Mouse (Mus musculus) macrophage (primary cell): ENCODE measurements at regions not wholly inside any gene's neighbourhood (a gene's known extent, or its start where the extent isn't known, plus 50 kb on each side); places are given as distances from the start of the nearest gene placed in this dataset.
A peak's percentile ranks its signal among the peaks of the same experiment; 100 is the strongest.

Experiments
- H3K27ac ChIP-seq: fragments of 350-480 bp; formaldehyde crosslinking; 2 replicates; pipeline ENCODE4 v1.9.0; 2021
- H3K36me3 ChIP-seq: fragments of 350-480 bp; formaldehyde crosslinking; 2 replicates; pipeline ENCODE4 v1.9.0; 2021; ENCODE audit errors: inconsistent target
- H3K4me3 ChIP-seq: fragments of 350-480 bp; formaldehyde crosslinking; 2 replicates; pipeline ENCODE4 v1.9.0; 2021; ENCODE audit errors: inconsistent target
- H3K79me2 ChIP-seq: fragments of 350-480 bp; formaldehyde crosslinking; 2 replicates; pipeline ENCODE4 v1.9.0; 2021; ENCODE audit errors: inconsistent target
- WGBS: methylation state at CpG from one replicate; pipeline ENCODE4 v1.1.7; 2026; ENCODE audit warnings: inconsistent platforms; ENCODE audit not compliant: missing documents; 5-methylcytosine and 5-hydroxymethylcytosine counted together

GRCm38 (mm10) chr1:14589905-14590304 lies 1503.2 kb downstream of the 4930444P10Rik start:
- Histone ChIP-seq H3K27ac (no peak overlapping the region), H3K79me2 (no peaks in the 10 kb centered on the region), H3K36me3 (no peaks in the 10 kb centered on the region), H3K4me3 (no peak overlapping the region)
- 95% methylated on average over 5 of the region's 5 CpGs for WGBS

- Histone ChIP-seq H3K27ac (peak overlapping the region; percentile 75), H3K4me3 (no peak overlapping the region)
Observed at GRCm38 (mm10) chr1:14579376-14579775, 1513.7 kb downstream of the 4930444P10Rik start.

GRCm38 (mm10) chr1:14576263-14576662 lies 1516.9 kb downstream of the 4930444P10Rik start:
- H3K79me2 ChIP-seq, result no peaks in the 10 kb centered on the region
- no peak overlapping the region for H3K4me3 ChIP-seq
- no peaks in the 10 kb centered on the region for H3K36me3 ChIP-seq
- WGBS, result 100% methylated on average over 1 of the region's 1 CpGs
- no peak overlapping the region for H3K27ac ChIP-seq

More at GRCm38 (mm10) chr1:14579376-14579775, 1513.7 kb downstream of the 4930444P10Rik start:
- Histone ChIP-seq H3K36me3 (no peaks in the 10 kb centered on the region), H3K79me2 (no peaks in the 10 kb centered on the region)
- WGBS, result 0% methylated on average over 1 of the region's 1 CpGs

- Histone ChIP-seq H3K27ac (no peak overlapping the region), H3K36me3 (no peaks in the 10 kb centered on the region), H3K79me2 (no peaks in the 10 kb centered on the region), H3K4me3 (no peak overlapping the region)
- 48% methylated on average over 5 of the region's 5 CpGs for WGBS
Observed at GRCm38 (mm10) chr1:14570562-14570981, 1522.6 kb downstream of the 4930444P10Rik start.

- no peaks in the 10 kb centered on the region for H3K79me2 ChIP-seq
- 92% methylated on average over 3 of the region's 3 CpGs for WGBS
- no peak overlapping the region for H3K4me3 ChIP-seq
- H3K36me3 ChIP-seq, result no peaks in the 10 kb centered on the region
- H3K27ac ChIP-seq, result no peak overlapping the region
Observed at GRCm38 (mm10) chr1:14570113-14570512, 1523.0 kb downstream of the 4930444P10Rik start.

GRCm38 (mm10) chr1:14567006-14567405 lies 1526.1 kb downstream of the 4930444P10Rik start:
- Histone ChIP-seq H3K27ac (no peak overlapping the region), H3K36me3 (no peaks in the 10 kb centered on the region), H3K4me3 (no peak overlapping the region), H3K79me2 (no peaks in the 10 kb centered on the region)
- WGBS, result 93% methylated on average over 4 of the region's 4 CpGs

- Histone ChIP-seq H3K27ac (no peak overlapping the region), H3K79me2 (no peaks in the 10 kb centered on the region), H3K36me3 (no peaks in the 10 kb centered on the region), H3K4me3 (no peak overlapping the region)
- 100% methylated on average over 1 of the region's 1 CpGs for WGBS
Observed at GRCm38 (mm10) chr1:14566386-14566785, 1526.7 kb downstream of the 4930444P10Rik start.
